9 mouse cellular contexts compared by ENCODE assay signal in genomic region chr5:110493785-110494184, GRCm38 (mm10). TPM values are rescaled to one million over a fixed set of nuclear protein-coding genes. Genes with fewer than 3 reads are reported as not detected.
DNase-seq lines count a peak whose midpoint lies in the region; ATAC-seq and TF ChIP-seq lines count a peak whose summit lies in the region.
"Had no signal": no experiment of that assay in that cellular context is flagged by ENCODE, and none has a peak within 500 bp of the region (broad histone marks: within the 10 kb centered on the region; RNA-seq: fewer than 3 reads in every experiment).

No protein-coding gene starts in this region.

- H3K9me3 ChIP-seq in MEL (replicated peaks; ENCODE audit: insufficient read depth, low read length): no peaks in the 10 kb centered on the region
- H3K9me3 ChIP-seq in forebrain, embryonic 13.5 days (replicated peaks): no peaks in the 10 kb centered on the region
- H3K9me3 ChIP-seq in lung, embryonic 14.5 days (ENCODE audit: low read depth, low read length): no peaks in the 10 kb centered on the region
- H3K9me3 ChIP-seq: liver, embryonic 15.5 days had no signal

- no peak overlapping the region for H3K9ac ChIP-seq in MEL (ENCODE audit: control insufficient read depth, low read depth, low read length, poor library complexity, severe bottlenecking)
- H3K9ac ChIP-seq in forebrain, embryonic 13.5 days: peak overlapping the region; percentile 22; the same call in 1 of the 2 replicates
- no peak overlapping the region for H3K9ac ChIP-seq in lung, embryonic 14.5 days
- H3K9ac ChIP-seq: liver, embryonic 15.5 days had no signal

- peak; percentile 99 for TF ChIP-seq RAD21 in MEL (IDR thresholded peaks at IDR 0.05; ENCODE audit: low read depth, low read length)

- no peak overlapping the region for H3K27ac ChIP-seq in MEL (ENCODE audit: control insufficient read depth, low read depth, low read length)
- no peak overlapping the region for H3K27ac ChIP-seq in forebrain, embryonic 13.5 days
- H3K27ac ChIP-seq in lung, embryonic 14.5 days (ENCODE audit: low read depth): no peak overlapping the region
- H3K27ac ChIP-seq: liver, embryonic 15.5 days had no signal

- TF ChIP-seq CTCF in MEL (IDR thresholded peaks at IDR 0.05 in 2 of 3, conservative IDR thresholded peaks at IDR 0.05 in 1 of 3; ENCODE audit: control insufficient read depth in 1 of 3, insufficient read depth in 1 of 3, low read depth in 2 of 3, low read length in 3 of 3, poor library complexity in 1 of 3, severe bottlenecking in 1 of 3): peak; percentile 91 to 98 (median 94)
- TF ChIP-seq CTCF in lung, embryonic 14.5 days (IDR thresholded peaks at IDR 0.05; ENCODE audit: low read depth): peak; percentile 94

- intact Hi-C loops in heart, postnatal 14 days (cut with DNase I): loop anchor here (1.0 kb wide), 1 partner anchor 143 kb away; no protein-coding TSS in a partner anchor

- peaks cover 4 to 12% of the 10 kb centered on the region in 2 experiments for H3K4me1 ChIP-seq in MEL (ENCODE audit: control insufficient read depth in 1 of 2, insufficient read depth in 2 of 2, low read length in 2 of 2)
- peaks cover 13% of the 10 kb centered on the region for H3K4me1 ChIP-seq in forebrain, embryonic 13.5 days
- no peaks in the 10 kb centered on the region for H3K4me1 ChIP-seq in lung, embryonic 14.5 days (ENCODE audit: insufficient read depth)

- no peak for TF ChIP-seq EP300 in MEL (IDR thresholded peaks at IDR 0.05; ENCODE audit: low read depth in 1 of 2, low read length in 2 of 2)

- no peaks in the 10 kb centered on the region for H3K79me2 ChIP-seq in MEL (ENCODE audit: control insufficient read depth, insufficient read depth, low read length, poor library complexity)

- peak; percentile 49; the same call in 1 of the 2 replicates for ATAC-seq in cerebellum, adult (ENCODE audit: insufficient number of reproducible peaks, low FRiP score, low TSS enrichment)
- ATAC-seq in forebrain, embryonic 13.5 days: peak; percentile 89
- peak; percentile 56; the same call in 1 of the 2 replicates for ATAC-seq in lung, embryonic 14.5 days (ENCODE audit: insufficient read depth)

- H3K36me3 ChIP-seq in MEL (ENCODE audit: control insufficient read depth in 1 of 2, insufficient read depth in 2 of 2, low read length in 2 of 2): peaks cover 0 to 13% of the 10 kb centered on the region in 2 experiments; a peak in 2 of 4 replicates
- H3K36me3 ChIP-seq in forebrain, embryonic 13.5 days (ENCODE audit: poor library complexity, severe bottlenecking): no peaks in the 10 kb centered on the region
- no peaks in the 10 kb centered on the region for H3K36me3 ChIP-seq in lung, embryonic 14.5 days (ENCODE audit: insufficient read depth)
- H3K36me3 ChIP-seq: liver, embryonic 15.5 days had no signal

- peak; percentile 81 for DNase-seq in MEL (ENCODE audit: low read depth, low spot score)
- DNase-seq in heart, postnatal 14 days: peak; percentile 77 to 86
- DNase-seq in kidney, postnatal 25 days: peak; percentile 85 to 87
- peak; percentile 87 for DNase-seq in lung, embryonic 14.5 days
- DNase-seq in ovary, postnatal 14 days (ENCODE audit: low spot score): peak; percentile 64
- DNase-seq in thymus, postnatal 36 days: peak; percentile 27 to 29

- H3K4me3 ChIP-seq in MEL (ENCODE audit: control insufficient read depth in 1 of 2, insufficient read depth in 1 of 2, low read depth in 2 of 2, low read length in 2 of 2): no peak overlapping the region
- H3K4me3 ChIP-seq in forebrain, embryonic 13.5 days: no peak overlapping the region
- no peak overlapping the region for H3K4me3 ChIP-seq in lung, embryonic 14.5 days (ENCODE audit: low read depth, low read length)
- H3K4me3 ChIP-seq: liver, embryonic 15.5 days had no signal

- 0 out of 4 replicates have a peak, but pooled peaks cover 0 to 3% of the 10 kb centered on the region in 2 experiments for H3K27me3 ChIP-seq in MEL (ENCODE audit: control insufficient read depth in 1 of 2, insufficient read depth in 2 of 2, low read length in 2 of 2)
- H3K27me3 ChIP-seq in forebrain, embryonic 13.5 days: peaks cover 30% of the 10 kb centered on the region
- H3K27me3 ChIP-seq in lung, embryonic 14.5 days (ENCODE audit: insufficient read depth, low read length): no peaks in the 10 kb centered on the region
- H3K27me3 ChIP-seq: liver, embryonic 15.5 days had no signal

- 0 out of 2 replicates have a peak overlapping the region, but pooled peaks have one; percentile 2 for H3K4me2 ChIP-seq in forebrain, embryonic 13.5 days
- no peak overlapping the region for H3K4me2 ChIP-seq in lung, embryonic 14.5 days
- H3K4me2 ChIP-seq: liver, embryonic 15.5 days had no signal

- TF ChIP-seq POLR2A in MEL (IDR thresholded peaks at IDR 0.05; ENCODE audit: control insufficient read depth in 1 of 2, insufficient read depth in 1 of 2, low read depth in 1 of 2, low read length in 2 of 2, poor library complexity in 1 of 2): no peak

- 6% methylated on average over 4 of the region's 4 CpGs for WGBS in forebrain, embryonic 13.5 days
- WGBS in lung, embryonic 14.5 days: 1% methylated on average over 4 of the region's 4 CpGs

TF ChIP-seq in MEL, 35 proteins besides CTCF, POLR2A, EP300 and RAD21:
- TF ChIP-seq ZMIZ1 (IDR thresholded peaks at IDR 0.05; ENCODE audit: low read depth, low read length): no peak
- TF ChIP-seq CHD2 (IDR thresholded peaks at IDR 0.05; ENCODE audit: low read length): no peak
- no peak for TF ChIP-seq USF2 (IDR thresholded peaks at IDR 0.05; ENCODE audit: borderline replicate concordance in 1 of 2, insufficient read depth in 1 of 2, low read depth in 1 of 2, low read length in 2 of 2)
- no peak for TF ChIP-seq BHLHE40 (IDR thresholded peaks at IDR 0.05; ENCODE audit: borderline replicate concordance, low read depth, low read length)
- no peak for TF ChIP-seq RCOR1 (IDR thresholded peaks at IDR 0.05; ENCODE audit: low read depth, low read length)
- peak; percentile 92 for TF ChIP-seq ZC3H11A (IDR thresholded peaks at IDR 0.05; ENCODE audit: low read depth, low read length)
- no peak for TF ChIP-seq ZKSCAN1 (IDR thresholded peaks at IDR 0.05; ENCODE audit: low read depth, low read length)
- no peak for TF ChIP-seq ETS1 (IDR thresholded peaks at IDR 0.05; ENCODE audit: low read depth, low read length)
- TF ChIP-seq MAFK (IDR thresholded peaks at IDR 0.05; ENCODE audit: borderline replicate concordance, low read depth, low read length): no peak
- no peak for TF ChIP-seq TCF12 (IDR thresholded peaks at IDR 0.05; ENCODE audit: low read depth, low read length)
- no peak for TF ChIP-seq USF1 (IDR thresholded peaks at IDR 0.05; ENCODE audit: low read depth, low read length)
- TF ChIP-seq UBTF (IDR thresholded peaks at IDR 0.05; ENCODE audit: borderline replicate concordance, insufficient read depth, low read depth, low read length): no peak
- peak; percentile 66 for TF ChIP-seq ZNF384 (IDR thresholded peaks at IDR 0.05; ENCODE audit: low read depth, low read length)
- TF ChIP-seq SMC3 (IDR thresholded peaks at IDR 0.05; ENCODE audit: low read depth, low read length): peak; percentile 98
- no peak for TF ChIP-seq ELF1 (IDR thresholded peaks at IDR 0.05; ENCODE audit: low read depth, low read length)
- no peak for TF ChIP-seq POLR2AphosphoS2 (IDR thresholded peaks at IDR 0.05; ENCODE audit: low read length)
- no peak for TF ChIP-seq NRF1 (IDR thresholded peaks at IDR 0.05; ENCODE audit: insufficient read depth, low read depth, low read length, poor library complexity, severe bottlenecking)
- no peak for TF ChIP-seq MAX (IDR thresholded peaks at IDR 0.05; ENCODE audit: low read length)
- TF ChIP-seq SIN3A (IDR thresholded peaks at IDR 0.05; ENCODE audit: low read length): peak; percentile 39; the same call in 1 of the 2 replicates

RNA-seq across cellular contexts. Expression of gene Fbrsl1, which starts 45.5 kb away (rescaled TPM):
- 10.6 and 12.7 TPM in 2 replicates for total RNA-seq in MEL (2012; rRNA removed)
- 10 to 100 TPM in 1 of 2 experiments, not detected in 1; 56.1 TPM for polyA plus RNA-seq in MEL (2012; ENCODE audit: insufficient read depth in 1 of 2, insufficient read length in 2 of 2, low read depth in 1 of 2, low replicate concordance in 2 of 2, missing spikeins in 1 of 2)
- 22.8 and 23.3 TPM in 2 replicates for polyA plus RNA-seq in forebrain, embryonic 13.5 days (2015; fragmentation: Nextera tagmentation; extraction: Ambion mirVana)
- total RNA-seq in heart, postnatal 14 days (2021): 10 to 100 TPM; 47.4 to 50.6 TPM
- polyA plus RNA-seq in lung, embryonic 14.5 days (2014; fragmentation: Nextera tagmentation; extraction: Ambion mirVana): 19.2 and 20.9 TPM in 2 replicates

RNA-seq across cellular contexts. Expression of gene Galnt9, which starts 50.4 kb away (rescaled TPM):
- 0.23 and 0.42 TPM in 2 replicates for total RNA-seq in MEL (2012; rRNA removed)
- under 1 TPM in 1 of 2 experiments, not detected in 1; 0.99 TPM for polyA plus RNA-seq in MEL (2012; ENCODE audit: insufficient read depth in 1 of 2, insufficient read length in 2 of 2, low read depth in 1 of 2, low replicate concordance in 2 of 2, missing spikeins in 1 of 2)
- 4.8 and 5.6 TPM in 2 replicates for polyA plus RNA-seq in forebrain, embryonic 13.5 days (2015; fragmentation: Nextera tagmentation; extraction: Ambion mirVana)
- not detected for total RNA-seq in heart, postnatal 14 days (2021)
- 0.12 TPM in 1 of 2 replicates, not detected in the other for polyA plus RNA-seq in lung, embryonic 14.5 days (2014; fragmentation: Nextera tagmentation; extraction: Ambion mirVana)

Comparison
In these comparisons a context has a peak if more than half of its experiments do, and no peak if none do; other contexts are left out.
1. DNase-seq: peak in every context shown above with its lines; median percentile 87 in lung, embryonic 14.5 days; 86 in kidney, postnatal 25 days; 82 in heart, postnatal 14 days; 81 in MEL; 64 in ovary, postnatal 14 days; 28 in thymus, postnatal 36 days.